Mouse (Mus musculus) forebrain, embryonic 14.5 days (tissue): ENCODE results near the gene Wbp4. TPM values are rescaled to one million over a fixed set of nuclear protein-coding genes. Genes with fewer than 3 reads are reported as not detected.

Experiments used
- ATAC-seq: fragments of 200-750 bp; cut with Nextera tagmentation; 2 replicates; pipeline ENCODE4 v1.8.0; 2017; ENCODE audit warnings: mild to moderate bottlenecking, moderate library complexity
- DNase-seq: peaks from one replicate; pipeline ENCODE4 v3.0.0-alpha.2; 2015; ENCODE audit warnings: low spot score
- H3K27ac ChIP-seq: fragments of 300-500 bp; sonication (generic); 2 replicates; pipeline ENCODE4 v1.5.1; 2014; ENCODE audit warnings: low read depth, mild to moderate bottlenecking, control low read depth, low read length, moderate library complexity
- H3K27me3 ChIP-seq: fragments of 300-500 bp; sonication (generic); replicated peaks from 2 replicates; pipeline ENCODE4 v1.6.1; 2014; ENCODE audit warnings: low read length, control low read depth, mixed read lengths; ENCODE audit not compliant: control insufficient read depth, insufficient read depth
- H3K36me3 ChIP-seq: fragments of 300-500 bp; sonication (generic); 2 replicates; pipeline ENCODE4 v1.6.1; 2014; ENCODE audit warnings: low read length, control low read depth; ENCODE audit not compliant: control insufficient read depth, insufficient read depth
- H3K4me1 ChIP-seq: fragments of 300-500 bp; sonication (generic); 2 replicates; pipeline ENCODE4 v1.6.1; 2014; ENCODE audit warnings: antibody characterized with exemption, low read length, control low read depth; ENCODE audit not compliant: control insufficient read depth, insufficient read depth
- H3K4me2 ChIP-seq: fragments of 300-500 bp; sonication (generic); 2 replicates; pipeline ENCODE4 v1.6.1; 2014; ENCODE audit warnings: mild to moderate bottlenecking, control low read depth, low read length
- H3K4me3 ChIP-seq: fragments of 300-500 bp; sonication (generic); 2 replicates; pipeline ENCODE4 v1.5.1; 2014; ENCODE audit warnings: low read depth, low read length, control low read depth
- H3K9ac ChIP-seq: fragments of 300-500 bp; sonication (generic); 2 replicates; pipeline ENCODE4 v1.6.1; 2014; ENCODE audit warnings: mild to moderate bottlenecking, low read length, control low read depth, moderate library complexity
- H3K9me3 ChIP-seq: fragments of 300-500 bp; sonication (generic); replicated peaks from 2 replicates; pipeline ENCODE4 v1.6.1; 2016; ENCODE audit warnings: low read length, control low read depth, mixed read lengths; ENCODE audit not compliant: control insufficient read depth
- WGBS: fragments of 180-500 bp; shearing (Covaris S2); extraction: QIAGEN DNeasy Blood & Tissue Kit; methylation state at CpG from one replicate; pipeline ENCODE4 v1.1.7; 2014; 5-methylcytosine and 5-hydroxymethylcytosine counted together
- polyA plus RNA-seq: library from polyadenylated mRNA; unstranded; fragments of >200 nt; fragmentation: Nextera tagmentation; extraction: Ambion mirVana; gene quantifications from 2 replicates; pipeline ENCODE4 v1.2.1, GENCODE M21; 2014

Gene Wbp4
- polyA plus RNA-seq, 1 experiment from 2014 or later, result 43.9 TPM

DNA sequence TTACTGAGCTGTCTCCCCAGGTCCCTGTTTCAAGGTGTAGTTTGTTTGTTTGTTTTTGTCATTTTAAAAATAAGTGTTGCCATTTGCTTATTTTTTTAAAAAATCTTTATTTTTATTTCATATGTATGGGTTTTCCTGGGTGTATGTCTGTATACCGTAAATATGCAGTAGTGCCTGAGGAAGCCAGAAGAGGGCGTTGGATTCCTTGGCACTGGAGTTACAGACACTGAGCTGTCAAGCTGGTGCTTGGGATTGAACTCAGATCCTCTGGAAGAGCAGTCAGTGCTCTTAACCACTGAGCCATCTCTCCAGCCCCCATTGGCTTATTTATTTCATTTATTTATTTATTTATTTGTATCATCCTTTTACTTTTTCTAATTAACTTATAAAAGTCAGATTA, 32.6 kb upstream of the Wbp4 start:
- no peak overlapping the region for H3K4me2 ChIP-seq
- whole genome bisulfite sequencing, result 82% methylated on average over 2 of the region's 2 CpGs
- no peaks in the 10 kb centered on the region for H3K4me1 ChIP-seq
- no peaks in the 10 kb centered on the region for H3K36me3 ChIP-seq
- no peaks in the 10 kb centered on the region for H3K9me3 ChIP-seq
- no peak overlapping the region for H3K9ac ChIP-seq
- ATAC-seq (no peak), DNase-seq (no peak)
- no peak overlapping the region for H3K27ac ChIP-seq
- no peak overlapping the region for H3K4me3 ChIP-seq
- H3K27me3 ChIP-seq, result no peaks in the 10 kb centered on the region

- DNase-seq (no peak), ATAC-seq (no peak)
- Histone ChIP-seq H3K9me3 (no peaks in the 10 kb centered on the region), H3K4me3 (no peak overlapping the region), H3K27me3 (no peaks in the 10 kb centered on the region), H3K36me3 (no peaks in the 10 kb centered on the region), H3K9ac (no peak overlapping the region), H3K27ac (no peak overlapping the region), H3K4me2 (no peak overlapping the region), H3K4me1 (no peaks in the 10 kb centered on the region)
- WGBS, result 86% methylated on average over 1 of the region's 1 CpGs
Measured at GRCm38 (mm10) chr14:79511521-79511920, 30.2 kb upstream of the Wbp4 start.

- DNase-seq (no peak), ATAC-seq (no peak)
- H3K4me1 ChIP-seq, result no peaks in the 10 kb centered on the region
- H3K4me2 ChIP-seq, result no peak overlapping the region
- H3K36me3 ChIP-seq, result no peaks in the 10 kb centered on the region
- H3K9me3 ChIP-seq, result no peaks in the 10 kb centered on the region
- WGBS, result 86% methylated on average over 9 of the region's 9 CpGs
- no peak overlapping the region for H3K4me3 ChIP-seq
- no peaks in the 10 kb centered on the region for H3K27me3 ChIP-seq
- H3K27ac ChIP-seq, result no peak overlapping the region
- H3K9ac ChIP-seq, result no peak overlapping the region
Measured at GRCm38 (mm10) chr14:79508662-79509305, 27.5 kb upstream of the Wbp4 start.

GRCm38 (mm10) chr14:79507846-79508245, 26.5 kb upstream of the Wbp4 start:
- H3K4me3 ChIP-seq, result no peak overlapping the region
- H3K9me3 ChIP-seq, result no peaks in the 10 kb centered on the region
- DNase-seq (no peak), ATAC-seq (no peak)
- no peak overlapping the region for H3K4me2 ChIP-seq
- no peaks in the 10 kb centered on the region for H3K4me1 ChIP-seq
- H3K9ac ChIP-seq, result no peak overlapping the region
- H3K27ac ChIP-seq, result no peak overlapping the region
- H3K27me3 ChIP-seq, result no peaks in the 10 kb centered on the region
- 46% methylated on average over 1 of the region's 1 CpGs for WGBS
- H3K36me3 ChIP-seq, result no peaks in the 10 kb centered on the region

DNA sequence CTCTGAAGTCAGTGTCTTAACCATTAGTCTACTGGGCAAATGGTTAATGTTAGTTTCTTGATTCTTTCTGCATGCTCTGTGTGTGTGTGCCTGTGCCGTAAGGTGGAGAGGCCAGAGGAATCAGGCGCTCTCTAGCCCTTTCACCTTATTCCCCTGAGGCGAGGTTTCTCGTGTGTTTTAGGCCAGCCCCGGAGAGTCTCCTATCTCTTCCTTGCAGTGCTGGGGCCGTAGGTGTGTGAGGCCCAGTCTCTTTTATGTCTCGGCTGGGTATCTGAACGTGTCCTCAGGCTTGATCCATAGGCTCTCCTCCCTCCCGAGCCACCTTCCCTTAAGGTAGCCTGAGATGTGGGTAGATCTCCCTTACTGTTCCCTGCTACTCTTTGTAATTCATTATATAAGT, 24.9 kb upstream of the Wbp4 start:
- no peak overlapping the region for H3K4me2 ChIP-seq
- H3K36me3 ChIP-seq, result no peaks in the 10 kb centered on the region
- WGBS, result 84% methylated on average over 9 of the region's 9 CpGs

DNA sequence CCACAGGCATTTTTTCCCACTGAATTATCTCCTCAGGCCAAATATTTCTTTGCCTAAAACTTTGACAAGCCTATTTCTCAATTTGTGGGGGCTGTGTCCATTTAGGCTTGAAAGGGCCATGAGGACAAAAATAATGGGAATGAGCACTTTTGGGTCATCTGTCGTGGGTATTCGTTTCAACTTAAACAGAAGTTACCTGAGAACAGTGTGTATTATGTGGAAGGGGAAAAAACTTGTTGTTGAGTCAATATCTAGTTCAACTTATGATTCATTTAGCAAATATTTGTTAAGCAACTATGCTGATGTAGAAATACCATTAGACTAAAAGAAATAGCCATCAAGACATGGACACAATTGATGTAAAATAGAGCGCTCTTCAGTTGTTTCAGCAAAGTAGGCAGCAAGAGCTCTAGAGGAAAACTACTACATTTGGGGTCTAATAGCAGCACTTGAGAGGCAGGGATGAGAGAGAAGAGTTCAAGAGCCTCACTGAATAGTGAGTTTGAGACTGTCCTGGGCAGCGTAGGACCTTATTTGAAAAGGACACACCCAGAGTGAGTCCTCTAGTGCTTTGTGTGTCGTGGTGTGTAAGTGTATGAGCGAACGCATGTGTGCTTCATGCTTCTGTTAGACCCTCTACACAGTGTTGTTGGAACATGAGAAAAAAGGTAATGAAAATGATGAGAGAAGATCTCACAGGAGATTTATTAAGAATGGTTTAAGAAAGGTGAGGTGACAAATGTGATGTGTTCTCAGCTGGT, 23.1 kb upstream of the Wbp4 start:
- no peak overlapping the region for H3K4me3 ChIP-seq
- H3K4me1 ChIP-seq, result no peaks in the 10 kb centered on the region
- no peak overlapping the region for H3K4me2 ChIP-seq
- H3K9me3 ChIP-seq, result no peaks in the 10 kb centered on the region
- no peaks in the 10 kb centered on the region for H3K27me3 ChIP-seq
- WGBS, result 96% methylated on average over 7 of the region's 7 CpGs
- ATAC-seq (no peak), DNase-seq (no peak)
- H3K36me3 ChIP-seq, result no peaks in the 10 kb centered on the region
- no peak overlapping the region for H3K9ac ChIP-seq
- no peak overlapping the region for H3K27ac ChIP-seq

More for the DNA sequence above, 24.9 kb upstream of the Wbp4 start:
- H3K9ac ChIP-seq, result no peak overlapping the region
- H3K27ac ChIP-seq, result no peak overlapping the region
- DNase-seq, result no peak
- H3K27me3 ChIP-seq, result no peaks in the 10 kb centered on the region
- H3K9me3 ChIP-seq, result no peaks in the 10 kb centered on the region
- no peaks in the 10 kb centered on the region for H3K4me1 ChIP-seq
- no peak for ATAC-seq
- H3K4me3 ChIP-seq, result no peak overlapping the region

DNA sequence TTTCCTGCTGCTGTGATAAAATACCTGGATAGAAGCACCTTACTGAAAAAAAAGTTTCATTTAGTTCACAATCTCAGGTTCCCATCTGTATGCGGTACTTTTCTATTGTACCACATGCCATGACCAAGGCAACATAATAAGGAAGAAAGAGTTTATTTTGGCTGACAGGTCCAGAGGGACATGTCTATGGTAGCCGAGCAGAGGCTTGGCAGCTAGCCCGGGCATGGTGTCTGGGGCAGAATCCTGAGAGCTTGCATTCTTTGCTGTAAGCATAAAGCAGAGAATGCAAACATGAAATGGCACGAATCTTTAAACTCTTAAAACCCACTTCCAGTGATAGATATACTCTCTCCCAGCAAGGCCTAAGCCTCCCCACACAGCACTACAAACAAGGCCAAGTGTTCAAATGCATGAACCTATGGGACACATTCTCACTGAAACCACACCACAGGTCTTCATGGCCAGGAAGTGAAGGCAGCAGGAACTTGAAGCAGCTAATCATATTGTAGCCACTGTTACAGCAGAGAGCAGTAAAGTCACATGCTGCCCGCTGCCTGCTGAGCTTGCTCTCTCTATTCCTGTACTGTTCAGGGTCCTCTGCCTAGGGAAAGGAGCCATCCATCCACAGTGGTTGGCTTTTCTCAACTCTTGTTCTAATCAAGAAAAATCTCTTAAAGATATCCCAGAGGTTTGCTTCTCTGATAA, 22.2 kb upstream of the Wbp4 start:
- no peaks in the 10 kb centered on the region for H3K9me3 ChIP-seq
- no peaks in the 10 kb centered on the region for H3K36me3 ChIP-seq
- H3K4me1 ChIP-seq, result no peaks in the 10 kb centered on the region
- no peak overlapping the region for H3K9ac ChIP-seq
- H3K27me3 ChIP-seq, result no peaks in the 10 kb centered on the region
- no peak overlapping the region for H3K4me2 ChIP-seq
- ATAC-seq (no peak), DNase-seq (peak; percentile 33)
- H3K4me3 ChIP-seq, result no peak overlapping the region
- no peak overlapping the region for H3K27ac ChIP-seq
- 59% methylated on average over 5 of the region's 5 CpGs for WGBS

DNA sequence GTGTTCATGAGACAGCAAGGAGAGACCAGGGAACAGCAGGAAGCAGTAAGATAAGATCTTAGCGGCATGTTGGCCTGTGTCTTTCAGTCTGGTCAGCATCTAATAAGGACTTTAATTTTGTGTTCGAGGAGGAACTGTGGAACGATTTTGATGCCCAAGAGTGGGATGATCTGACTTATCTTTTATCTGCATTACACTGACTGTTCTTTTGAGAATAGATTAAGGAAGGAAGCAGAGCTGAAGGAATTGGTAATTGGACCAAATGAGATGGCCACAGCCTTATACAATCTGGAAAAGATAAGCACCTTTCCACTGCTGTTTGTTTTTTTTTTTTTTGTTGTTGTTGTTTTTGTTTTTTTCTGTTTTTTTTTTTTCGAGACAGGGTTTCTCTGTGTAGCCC, 19.4 kb upstream of the Wbp4 start:
- WGBS, result 84% methylated on average over 4 of the region's 4 CpGs
- no peaks in the 10 kb centered on the region for H3K9me3 ChIP-seq

DNA sequence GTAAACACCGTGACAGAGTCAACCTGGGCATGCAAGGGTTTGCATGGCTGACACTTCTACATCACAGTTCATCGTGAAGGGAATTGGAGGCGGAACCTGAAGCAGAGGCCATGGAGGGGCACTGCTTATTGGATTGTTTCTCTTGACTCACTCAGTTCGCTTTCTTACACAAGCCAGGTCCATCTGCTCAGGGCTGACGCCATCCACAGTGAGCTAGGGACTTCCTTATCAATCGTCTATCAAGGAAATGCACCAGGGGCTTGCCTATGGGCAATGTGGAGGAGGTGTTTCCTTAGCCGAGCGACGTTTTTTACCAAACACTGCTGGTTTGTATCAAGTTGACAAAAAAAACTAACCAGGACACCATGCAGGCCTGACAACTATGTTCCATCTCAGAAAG, 18.0 kb upstream of the Wbp4 start:
- H3K9me3 ChIP-seq, result no peaks in the 10 kb centered on the region
- H3K4me1 ChIP-seq, result no peaks in the 10 kb centered on the region
- no peak overlapping the region for H3K4me2 ChIP-seq
- H3K27me3 ChIP-seq, result no peaks in the 10 kb centered on the region
- H3K4me3 ChIP-seq, result no peak overlapping the region
- DNase-seq, result no peak
- no peak overlapping the region for H3K27ac ChIP-seq
- WGBS, result 93% methylated on average over 9 of the region's 9 CpGs
- no peak overlapping the region for H3K9ac ChIP-seq
- ATAC-seq, result no peak
- H3K36me3 ChIP-seq, result no peaks in the 10 kb centered on the region

More for the DNA sequence above, 19.4 kb upstream of the Wbp4 start:
- ATAC-seq, result no peak
- no peaks in the 10 kb centered on the region for H3K4me1 ChIP-seq
- DNase-seq, result no peak
- H3K27me3 ChIP-seq, result no peaks in the 10 kb centered on the region
- no peak overlapping the region for H3K4me2 ChIP-seq
- no peak overlapping the region for H3K9ac ChIP-seq
- no peaks in the 10 kb centered on the region for H3K36me3 ChIP-seq
- no peak overlapping the region for H3K4me3 ChIP-seq
- H3K27ac ChIP-seq, result no peak overlapping the region
